8 mouse cellular contexts compared by ENCODE assay signal in the genomic region with DNA sequence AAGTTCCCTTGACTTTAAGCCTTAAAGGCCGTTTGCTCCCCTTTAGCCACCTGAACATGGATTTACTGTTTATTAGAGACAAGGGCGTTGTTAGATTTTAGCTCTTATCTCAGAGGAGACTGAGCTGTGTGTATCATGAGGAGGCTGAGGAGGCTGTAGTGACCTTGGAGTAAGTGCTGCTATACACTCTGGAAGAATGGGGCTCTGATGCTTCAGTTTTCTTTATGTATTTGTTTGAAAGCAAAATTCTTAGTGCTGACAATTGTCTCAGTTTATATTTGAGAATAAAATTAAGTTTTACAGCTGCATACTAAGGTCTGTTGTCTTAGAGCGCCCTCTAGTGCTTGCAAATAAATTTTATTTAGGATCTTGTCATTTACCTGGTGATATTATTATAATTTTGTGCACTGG. TPM values are rescaled to one million over a fixed set of nuclear protein-coding genes. Genes with fewer than 3 reads are reported as not detected.
DNase-seq lines count a peak whose midpoint lies in the region; ATAC-seq and TF ChIP-seq lines count a peak whose summit lies in the region.

No protein-coding gene starts in this region.

- no peak overlapping the region for H3K4me2 ChIP-seq in forebrain, embryonic 16.5 days (ENCODE audit: low read length)
- H3K4me2 ChIP-seq in midbrain, postnatal 0 days (ENCODE audit: low read depth, low read length, poor library complexity, severe bottlenecking): no peak overlapping the region
- H3K4me2 ChIP-seq in midbrain, embryonic 13.5 days (replicated peaks): no peak overlapping the region
- peak overlapping the region; percentile 44 for H3K4me2 ChIP-seq in liver, embryonic 13.5 days

- ATAC-seq in forebrain, embryonic 16.5 days: peak; percentile 22; the same call in 1 of the 2 replicates
- ATAC-seq in midbrain, postnatal 0 days (ENCODE audit: low FRiP score): no peak
- ATAC-seq in midbrain, embryonic 13.5 days: no peak
- peak; percentile 91 for ATAC-seq in liver, embryonic 13.5 days (ENCODE audit: low read depth)

- H3K27me3 ChIP-seq in forebrain, embryonic 16.5 days (replicated peaks; ENCODE audit: control insufficient read depth, insufficient read depth, low read length): no peaks in the 10 kb centered on the region
- no peaks in the 10 kb centered on the region for H3K27me3 ChIP-seq in forebrain, embryonic 10.5 days (ENCODE audit: poor library complexity, severe bottlenecking)
- H3K27me3 ChIP-seq in midbrain, postnatal 0 days (ENCODE audit: insufficient read depth, low read length): no peaks in the 10 kb centered on the region
- H3K27me3 ChIP-seq in midbrain, embryonic 13.5 days: no peaks in the 10 kb centered on the region
- no peaks in the 10 kb centered on the region for H3K27me3 ChIP-seq in liver, embryonic 13.5 days

- no peak overlapping the region for H3K27ac ChIP-seq in forebrain, embryonic 16.5 days (ENCODE audit: low read length)
- H3K27ac ChIP-seq in forebrain, embryonic 10.5 days: no peak overlapping the region
- H3K27ac ChIP-seq in midbrain, postnatal 0 days (ENCODE audit: low read depth, low read length): no peak overlapping the region
- no peak overlapping the region for H3K27ac ChIP-seq in midbrain, embryonic 13.5 days
- H3K27ac ChIP-seq in liver, embryonic 13.5 days: 0 out of 2 replicates have a peak overlapping the region, but pooled peaks have one; percentile 19

- no peaks in the 10 kb centered on the region for H3K9me3 ChIP-seq in forebrain, embryonic 16.5 days (ENCODE audit: control insufficient read depth, low read length)
- H3K9me3 ChIP-seq in forebrain, embryonic 10.5 days: peaks cover 8% of the 10 kb centered on the region; the same call in 1 of the 2 replicates
- H3K9me3 ChIP-seq in midbrain, postnatal 0 days (ENCODE audit: low read length): no peaks in the 10 kb centered on the region
- H3K9me3 ChIP-seq in midbrain, embryonic 13.5 days: no peaks in the 10 kb centered on the region
- no peaks in the 10 kb centered on the region; the same call in 1 of the 2 replicates for H3K9me3 ChIP-seq in liver, embryonic 13.5 days (replicated peaks)

- no peak overlapping the region for H3K9ac ChIP-seq in forebrain, embryonic 16.5 days (replicated peaks; ENCODE audit: low read depth, low read length)
- no peak overlapping the region for H3K9ac ChIP-seq in midbrain, postnatal 0 days (replicated peaks; ENCODE audit: low read length, poor library complexity, severe bottlenecking)
- no peak overlapping the region for H3K9ac ChIP-seq in midbrain, embryonic 13.5 days (replicated peaks)
- H3K9ac ChIP-seq in liver, embryonic 13.5 days: no peak overlapping the region

- no peak for DNase-seq in forebrain, embryonic 10.5 days (ENCODE audit: extremely low spot score, low spot score)
- peak; percentile 76 for DNase-seq in midbrain, postnatal 0 days (ENCODE audit: low spot score)
- peak; percentile 76 for DNase-seq in embryo, embryonic 10.5 days (ENCODE audit: low spot score)
- no peak for DNase-seq in liver, embryonic 13.5 days
- peak; percentile 40 for DNase-seq in thymus, postnatal 14 days
- no peak for DNase-seq in right cerebral cortex, postnatal 10 days (ENCODE audit: low spot score in 2 of 2)

- H3K4me3 ChIP-seq in forebrain, embryonic 16.5 days (replicated peaks; ENCODE audit: low read length): no peak overlapping the region
- H3K4me3 ChIP-seq in forebrain, embryonic 10.5 days: no peak overlapping the region
- H3K4me3 ChIP-seq in midbrain, postnatal 0 days (ENCODE audit: low read depth, low read length): no peak overlapping the region
- no peak overlapping the region for H3K4me3 ChIP-seq in midbrain, embryonic 13.5 days (replicated peaks)
- H3K4me3 ChIP-seq in liver, embryonic 13.5 days (replicated peaks): no peak overlapping the region

- 35% methylated on average over 3 of the region's 3 CpGs for WGBS in forebrain, embryonic 16.5 days
- WGBS in forebrain, embryonic 10.5 days: 41% methylated on average over 3 of the region's 3 CpGs
- 36% methylated on average over 3 of the region's 3 CpGs for WGBS in midbrain, postnatal 0 days
- WGBS in midbrain, embryonic 13.5 days: 40% methylated on average over 3 of the region's 3 CpGs
- 9% methylated on average over 3 of the region's 3 CpGs for WGBS in liver, embryonic 13.5 days (ENCODE audit: insufficient replicate concordance)

- H3K4me1 ChIP-seq in forebrain, embryonic 16.5 days (replicated peaks; ENCODE audit: control insufficient read depth, insufficient read depth, low read length): peaks cover 6% of the 10 kb centered on the region
- H3K4me1 ChIP-seq in forebrain, embryonic 10.5 days: no peaks in the 10 kb centered on the region
- H3K4me1 ChIP-seq in midbrain, postnatal 0 days (ENCODE audit: insufficient read depth, low read length): no peaks in the 10 kb centered on the region
- H3K4me1 ChIP-seq in midbrain, embryonic 13.5 days (replicated peaks): 0 out of 2 replicates have a peak, but pooled peaks cover 6% of the 10 kb centered on the region
- H3K4me1 ChIP-seq in liver, embryonic 13.5 days (replicated peaks): peaks cover 44% of the 10 kb centered on the region

- peak; percentile 89 for TF ChIP-seq CTCF in midbrain, postnatal 0 days (IDR thresholded peaks at IDR 0.05)

- no peaks in the 10 kb centered on the region for H3K36me3 ChIP-seq in forebrain, embryonic 16.5 days (ENCODE audit: control insufficient read depth, insufficient read depth)
- H3K36me3 ChIP-seq in forebrain, embryonic 10.5 days (replicated peaks): peaks cover 17% of the 10 kb centered on the region
- H3K36me3 ChIP-seq in midbrain, postnatal 0 days (ENCODE audit: insufficient read depth, low read length): peaks cover 5% of the 10 kb centered on the region
- H3K36me3 ChIP-seq in midbrain, embryonic 13.5 days: peaks cover 21% of the 10 kb centered on the region; the same call in 1 of the 2 replicates
- H3K36me3 ChIP-seq in liver, embryonic 13.5 days: peaks cover 17% of the 10 kb centered on the region

RNA-seq across cellular contexts. Expression of a gene that starts 35.6 kb away (rescaled TPM):
- polyA plus RNA-seq in forebrain, embryonic 16.5 days (2015; fragmentation: Nextera tagmentation; extraction: Ambion mirVana): 29.6 and 30.1 TPM in 2 replicates
- polyA plus RNA-seq in forebrain, embryonic 10.5 days (2016; fragmentation: Nextera tagmentation; extraction: Ambion mirVana): 31.9 and 38.4 TPM in 2 replicates
- total RNA-seq in midbrain, postnatal 0 days (2014; rRNA removed): 44.1 and 46.1 TPM in 2 replicates
- 61.8 and 66.7 TPM in 2 replicates for polyA plus RNA-seq in midbrain, postnatal 0 days (2015; fragmentation: Nextera tagmentation; extraction: Ambion mirVana)
- polyA plus RNA-seq in midbrain, embryonic 13.5 days (2015; fragmentation: Nextera tagmentation; extraction: Ambion mirVana): 35.9 and 45.9 TPM in 2 replicates
- polyA plus RNA-seq in liver, embryonic 13.5 days (2015; fragmentation: Nextera tagmentation; extraction: Ambion mirVana): 24.2 and 24.9 TPM in 2 replicates

Comparison
In these comparisons a context has a peak if more than half of its experiments do, and no peak if none do; other contexts are left out.
1. ATAC-seq: peak in forebrain, embryonic 16.5 days (single experiment) and liver, embryonic 13.5 days (single experiment); none in midbrain, postnatal 0 days (single experiment) and midbrain, embryonic 13.5 days (single experiment).
2. DNase-seq: peak in midbrain, postnatal 0 days (single experiment), embryo, embryonic 10.5 days (single experiment) and thymus, postnatal 14 days (single experiment); none in forebrain, embryonic 10.5 days (single experiment), liver, embryonic 13.5 days (single experiment) and right cerebral cortex, postnatal 10 days (0 of 2).